In genomic region chr3:79542585-79542984, GRCm38 (mm10) we compare ENCODE assay signal across 9 mouse cellular contexts. TPM values are rescaled to one million over a fixed set of nuclear protein-coding genes. Genes with fewer than 3 reads are reported as not detected.
DNase-seq lines count a peak whose midpoint lies in the region; TF ChIP-seq lines count a peak whose summit lies in the region.
"Had no signal": no experiment of that assay in that cellular context is flagged by ENCODE, and none has a peak within 500 bp of the region (broad histone marks: within the 10 kb centered on the region; RNA-seq: fewer than 3 reads in every experiment).

No protein-coding gene starts in this region.

- intact Hi-C loops in left cerebral cortex, postnatal 10 days (cut with DNase I), result no loop called here

- 15% methylated on average over 6 of the region's 6 CpGs for WGBS in liver, adult 2 months

- peaks cover 13% of the 10 kb centered on the region for H3K79me2 ChIP-seq in liver, adult 2 months (ENCODE audit: control insufficient read depth, insufficient read depth, low read length)

- H3K9ac ChIP-seq in liver, adult 2 months (ENCODE audit: low read depth, low read length), result peak overlapping the region; percentile 66
- H3K9ac ChIP-seq: embryonic facial prominence, embryonic 12.5 days; neural tube, embryonic 12.5 days had no signal

- no peaks in the 10 kb centered on the region for H3K27me3 ChIP-seq in liver, adult 2 months (ENCODE audit: control insufficient read depth, insufficient read depth, low read length)
- H3K27me3 ChIP-seq: embryonic facial prominence, embryonic 12.5 days; neural tube, embryonic 12.5 days had no signal

- no peaks in the 10 kb centered on the region for H3K36me3 ChIP-seq in liver, adult 2 months (ENCODE audit: control insufficient read depth, insufficient read depth, low read length)
- H3K36me3 ChIP-seq: embryonic facial prominence, embryonic 12.5 days; neural tube, embryonic 12.5 days had no signal

- H3K27ac ChIP-seq in liver, adult 2 months (replicated peaks; ENCODE audit: insufficient read depth, low read depth, low read length), result peak overlapping the region; percentile 92
- H3K27ac ChIP-seq: embryonic facial prominence, embryonic 12.5 days; neural tube, embryonic 12.5 days had no signal

- no peak for TF ChIP-seq POLR2A in liver, adult 2 months (IDR thresholded peaks at IDR 0.05; ENCODE audit: extremely low read depth, insufficient read depth, low read length)

- peak; percentile 15; the same call in 1 of the 2 replicates for TF ChIP-seq CTCF in liver, adult 2 months (IDR thresholded peaks at IDR 0.05; ENCODE audit: low read depth, low read length)

- no peak overlapping the region for H3K4me3 ChIP-seq in liver, adult 2 months (ENCODE audit: insufficient read depth, low read depth, low read length)
- H3K4me3 ChIP-seq: embryonic facial prominence, embryonic 12.5 days; neural tube, embryonic 12.5 days had no signal

- peak; percentile 64 for DNase-seq in urinary bladder, postnatal 14 days (ENCODE audit: low spot score)
- DNase-seq in urinary bladder, postnatal 25 days (ENCODE audit: low spot score), result no peak
- peak; percentile 66 to 78 for DNase-seq in cerebellum, postnatal 25 days
- peak; percentile 71 for DNase-seq in liver, adult 2 months (ENCODE audit: extremely low read depth, low read depth, low spot score)
- DNase-seq in left cerebral cortex, adult 9 months (ENCODE audit: low spot score in 2 of 2), result no peak
- no peak for DNase-seq in layer of hippocampus, postnatal 14 days (ENCODE audit: low spot score in 2 of 2)
- DNase-seq in left cerebral cortex, postnatal 10 days (ENCODE audit: extremely low spot score in 1 of 2, low spot score in 2 of 2), result no peak

- H3K4me1 ChIP-seq in liver, adult 2 months (ENCODE audit: control insufficient read depth, insufficient read depth, low read length), result peaks cover 33% of the 10 kb centered on the region

RNA-seq across cellular contexts. Expression of gene Fnip2, which starts 25.0 kb away (rescaled TPM):
- total RNA-seq in liver, adult 2 months (2014; rRNA removed), result 43.3 and 46.7 TPM in 2 replicates
- 4.9 and 6.3 TPM in 2 replicates for polyA plus RNA-seq in liver, adult 2 months (2012; rRNA removed)
- total RNA-seq in layer of hippocampus, postnatal 14 days (2021), result 10 to 100 TPM; 16.1 to 17.6 TPM
- total RNA-seq in left cerebral cortex, postnatal 10 days (2021), result 10 to 100 TPM; 21.6 to 23.1 TPM

RNA-seq across cellular contexts. Expression of gene Ppid, which starts 48.6 kb away (rescaled TPM):
- 29.5 and 33.3 TPM in 2 replicates for total RNA-seq in liver, adult 2 months (2014; rRNA removed)
- 5.7 and 7.1 TPM in 2 replicates for polyA plus RNA-seq in liver, adult 2 months (2012; rRNA removed)
- 10 to 100 TPM; 68.9 to 70.7 TPM for total RNA-seq in layer of hippocampus, postnatal 14 days (2021)
- total RNA-seq in left cerebral cortex, postnatal 10 days (2021), result 10 to 100 TPM; 66.0 to 68.2 TPM

Comparison
In these comparisons a context has a peak if more than half of its experiments do, and no peak if none do; other contexts are left out.
1. DNase-seq: peak in urinary bladder, postnatal 14 days (single experiment), cerebellum, postnatal 25 days (2 of 2) and liver, adult 2 months (single experiment); none in urinary bladder, postnatal 25 days (single experiment), left cerebral cortex, adult 9 months (0 of 2), layer of hippocampus, postnatal 14 days (0 of 2) and left cerebral cortex, postnatal 10 days (0 of 2).